Mouse (Mus musculus) limb, embryonic 14.5 days (tissue): Measurements from ENCODE around the gene Fgb. TPM values are rescaled to one million over a fixed set of nuclear protein-coding genes. Genes with fewer than 3 reads are reported as not detected.
A peak's percentile ranks its signal among the peaks of the same experiment; 100 is the strongest.

ENCODE experiments used
- ATAC-seq: fragments of 200-750 bp; cut with Nextera tagmentation; 2 replicates; pipeline ENCODE4 v1.8.0; 2017; ENCODE audit warnings: low read depth, moderate number of reproducible peaks, moderate TSS enrichment; ENCODE audit not compliant: low FRiP score
- DNase-seq: peaks from one replicate; pipeline ENCODE4 v3.0.0-alpha.2; 2015; ENCODE audit warnings: low spot score
- H3K27ac ChIP-seq: fragments of 300-500 bp; sonication (generic); replicated peaks from 2 replicates; pipeline ENCODE4 v1.5.1; 2014; ENCODE audit warnings: low read depth, mild to moderate bottlenecking, low read length, moderate library complexity, mixed read lengths
- H3K27me3 ChIP-seq: fragments of 300-500 bp; sonication (generic); 2 replicates; pipeline ENCODE4 v1.6.1; 2014; ENCODE audit warnings: low read length, mixed read lengths; ENCODE audit not compliant: control insufficient read depth, insufficient read depth
- H3K36me3 ChIP-seq: fragments of 300-500 bp; sonication (generic); 2 replicates; pipeline ENCODE4 v1.6.1; 2014; ENCODE audit warnings: mild to moderate bottlenecking, low read length, moderate library complexity, mixed read lengths; ENCODE audit not compliant: control insufficient read depth, insufficient read depth
- H3K4me1 ChIP-seq: fragments of 300-500 bp; sonication (generic); 2 replicates; pipeline ENCODE4 v1.6.1; 2014; ENCODE audit warnings: antibody characterized with exemption, low read length, mixed read lengths; ENCODE audit not compliant: control insufficient read depth, insufficient read depth
- H3K4me2 ChIP-seq: fragments of 300-500 bp; sonication (generic); replicated peaks from 2 replicates; pipeline ENCODE4 v1.6.1; 2014; ENCODE audit warnings: low read depth, mild to moderate bottlenecking, low read length, moderate library complexity; ENCODE audit not compliant: severe bottlenecking
- H3K4me3 ChIP-seq: fragments of 300-500 bp; sonication (generic); replicated peaks from 2 replicates; pipeline ENCODE4 v1.5.1; 2014; ENCODE audit warnings: low read length
- H3K9ac ChIP-seq: fragments of 300-500 bp; sonication (generic); 2 replicates; pipeline ENCODE4 v1.6.1; 2014; ENCODE audit warnings: mild to moderate bottlenecking, low read depth, low read length, moderate library complexity; ENCODE audit not compliant: severe bottlenecking
- H3K9me3 ChIP-seq: fragments of 300-500 bp; sonication (generic); 2 replicates; pipeline ENCODE4 v1.6.1; 2016; ENCODE audit warnings: low read length; ENCODE audit not compliant: control insufficient read depth
- POLR2A ChIP-seq: fragments of 200-500 bp; IDR thresholded peaks from 2 replicates; pipeline ENCODE4 v1.8.0; 2012; ENCODE audit warnings: inconsistent platforms, mild to moderate bottlenecking, moderate library complexity, borderline replicate concordance; ENCODE audit not compliant: insufficient read depth, insufficient read length; ENCODE audit errors: extremely low read depth
- WGBS: fragments of 180-500 bp; shearing (Covaris S2); extraction: QIAGEN DNeasy Blood & Tissue Kit; methylation state at CpG from one replicate; pipeline ENCODE4 v1.1.7; 2014; 5-methylcytosine and 5-hydroxymethylcytosine counted together
- polyA plus RNA-seq, 2 experiments: library from polyadenylated mRNA; depleted of rRNA in 1 of 2; stranded (reverse) in 1 of 2; unstranded in 1 of 2; fragments of >200 nt; fragmentation: Nextera tagmentation in 1 of 2; extraction: Ambion mirVana in 1 of 2; gene quantifications; 2 replicates each; pipeline versions ENCODE4 v1.2.1 to v1.2.3; 2012 to 2014

Gene Fgb
- polyA plus RNA-seq (2012; rRNA removed) (0.27 and 0.34 TPM in 2 replicates), polyA plus RNA-seq (2014; fragmentation: Nextera tagmentation; extraction: Ambion mirVana) (not detected in 2 replicates)

GRCm38 (mm10) chr3:83049680-83050079 lies at the start of gene Fgb:
Gene Fgb, minus strand, starts transcription at chr3:83049863.
- H3K4me1 ChIP-seq = no peaks in the 10 kb centered on the region
- no peaks in the 10 kb centered on the region for H3K27me3 ChIP-seq
- H3K9ac ChIP-seq = no peak within 1 kb of the TSS
- no peak within 1 kb of the TSS for H3K4me2 ChIP-seq
- no peaks in the 10 kb centered on the region for H3K9me3 ChIP-seq
- WGBS = 84% methylated on average over 8 of the region's 8 CpGs
- no peak within 1 kb of the TSS for H3K27ac ChIP-seq
- TF ChIP-seq POLR2A = no peak
- DNase-seq (no peak), ATAC-seq (no peak)
- H3K4me3 ChIP-seq = no peak within 1 kb of the TSS
- no peaks in the 10 kb centered on the region for H3K36me3 ChIP-seq

- peaks cover 4% of the 10 kb centered on the region; the same call in 1 of the 2 replicates for H3K4me1 ChIP-seq
- no peak overlapping the region for H3K4me3 ChIP-seq
- no peak for TF ChIP-seq POLR2A
- ATAC-seq (no peak), DNase-seq (no peak)
- H3K4me2 ChIP-seq = peak overlapping the region; percentile 29
- H3K9ac ChIP-seq = no peak overlapping the region
- H3K9me3 ChIP-seq = no peaks in the 10 kb centered on the region
- no peak overlapping the region for H3K27ac ChIP-seq
- H3K27me3 ChIP-seq = no peaks in the 10 kb centered on the region
- no peaks in the 10 kb centered on the region for H3K36me3 ChIP-seq
- WGBS = 85% methylated on average over 1 of the region's 1 CpGs
These were observed 49.5 kb upstream of the Fgb start for GRCm38 (mm10) chr3:83099139-83099538.

- peak overlapping the region; percentile 36 for H3K9ac ChIP-seq
- no peak for TF ChIP-seq POLR2A
- H3K4me1 ChIP-seq = peaks cover 4% of the 10 kb centered on the region; the same call in 1 of the 2 replicates
- peak overlapping the region; percentile 29 for H3K4me2 ChIP-seq
- no peaks in the 10 kb centered on the region for H3K36me3 ChIP-seq
- DNase-seq (no peak), ATAC-seq (no peak)
- no peak overlapping the region for H3K27ac ChIP-seq
- 28% methylated on average over 14 of the region's 14 CpGs for WGBS
- no peaks in the 10 kb centered on the region for H3K9me3 ChIP-seq
- no peaks in the 10 kb centered on the region for H3K27me3 ChIP-seq
- H3K4me3 ChIP-seq = peak overlapping the region; percentile 14; the same call in 1 of the 2 replicates
These were observed 48.9 kb upstream of the Fgb start for GRCm38 (mm10) chr3:83098546-83099034.

- ATAC-seq (no peak), DNase-seq (no peak)
- Histone ChIP-seq H3K4me3 (no peak overlapping the region), H3K27me3 (no peaks in the 10 kb centered on the region), H3K27ac (no peak overlapping the region), H3K4me2 (no peak overlapping the region), H3K9me3 (no peaks in the 10 kb centered on the region), H3K9ac (no peak overlapping the region), H3K36me3 (no peaks in the 10 kb centered on the region), H3K4me1 (peaks cover 4% of the 10 kb centered on the region; the same call in 1 of the 2 replicates)
- no peak for TF ChIP-seq POLR2A
- WGBS = 68% methylated on average over 6 of the region's 6 CpGs
These were observed 47.9 kb upstream of the Fgb start for GRCm38 (mm10) chr3:83097586-83097985.

GRCm38 (mm10) chr3:83080567-83081055 lies 30.9 kb upstream of the Fgb start:
- no peaks in the 10 kb centered on the region for H3K9me3 ChIP-seq
- peaks cover 4% of the 10 kb centered on the region; the same call in 1 of the 2 replicates for H3K4me1 ChIP-seq
- ATAC-seq (peak; percentile 74), DNase-seq (peak; percentile 62)
- H3K27me3 ChIP-seq = no peaks in the 10 kb centered on the region
- no peak overlapping the region for H3K27ac ChIP-seq
- peak overlapping the region; percentile 18 for H3K4me3 ChIP-seq
- peak overlapping the region; percentile 38 for H3K9ac ChIP-seq
- H3K36me3 ChIP-seq = no peaks in the 10 kb centered on the region
- peak overlapping the region; percentile 57 for H3K4me2 ChIP-seq
- 2% methylated on average over 11 of the region's 11 CpGs for WGBS
- no peak for TF ChIP-seq POLR2A
